13 mouse cellular contexts compared by ENCODE assay signal in the genomic region with DNA sequence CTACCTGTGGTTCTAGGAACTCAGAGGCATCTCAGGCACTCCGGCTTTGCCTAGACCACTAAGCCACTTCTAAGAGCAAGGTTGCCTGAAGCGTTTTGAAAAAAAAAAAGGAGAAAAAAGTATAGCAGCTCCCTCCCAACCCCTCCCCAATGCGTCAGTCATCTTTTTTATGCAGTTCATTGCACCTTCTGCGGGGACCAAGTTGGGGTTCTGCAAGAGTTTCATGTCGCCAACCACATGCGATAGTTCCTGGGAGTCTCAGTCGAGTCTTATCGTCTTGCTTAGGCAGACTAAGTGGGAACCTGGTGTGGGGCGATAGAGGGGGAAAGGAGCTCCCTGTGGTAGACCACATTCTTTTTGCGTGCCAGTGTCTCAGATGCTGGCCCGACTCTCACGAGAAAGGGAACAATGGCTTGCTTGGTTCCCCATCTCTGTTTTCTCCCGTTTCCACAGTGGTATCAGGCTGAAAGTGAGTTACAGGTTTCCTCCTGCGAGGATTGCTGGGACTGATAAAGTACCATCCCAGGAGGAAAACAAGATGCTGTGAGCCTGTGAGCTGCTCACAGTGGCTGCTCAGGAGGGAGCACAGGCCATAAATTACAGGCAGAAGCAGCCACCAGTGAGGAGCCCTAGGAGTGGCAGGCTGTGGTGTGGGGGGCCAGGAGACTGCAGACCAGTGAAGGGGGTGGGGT. TPM values are rescaled to one million over a fixed set of nuclear protein-coding genes. Genes with fewer than 3 reads are reported as not detected.
DNase-seq lines count a peak whose midpoint lies in the region; ATAC-seq and TF ChIP-seq lines count a peak whose summit lies in the region.
"Had no signal": no experiment of that assay in that cellular context is flagged by ENCODE, and none has a peak within 500 bp of the region (broad histone marks: within the 10 kb centered on the region; RNA-seq: fewer than 3 reads in every experiment).

No protein-coding gene starts in this region.

- intact Hi-C loops in heart, postnatal 36 days (cut with DNase I), result loop anchor here (10.0 kb wide), 2 partner anchors 257 to 633 kb away; no protein-coding TSS in a partner anchor

- peak; percentile 82 for DNase-seq in heart, embryonic 10.5 days (ENCODE audit: low spot score)
- DNase-seq in heart, postnatal 36 days, result no peak
- DNase-seq in MEL-GATA-1-ER (ENCODE audit: extremely low read depth, low read depth), result peak; percentile 96
- DNase-seq in spleen, adult 2 months (ENCODE audit: low read depth in 1 of 2, low spot score in 2 of 2), result peak; percentile 27 to 57
- DNase-seq in testis, postnatal 10 days (ENCODE audit: low spot score), result no peak
- DNase-seq in layer of hippocampus, adult 8-10 months (ENCODE audit: low spot score in 2 of 2), result no peak
- DNase-seq in frontal cortex, postnatal 14 days (ENCODE audit: low spot score in 2 of 2), result no peak
- DNase-seq: forebrain, postnatal 0 days had no signal

- H3K4me3 ChIP-seq in heart, embryonic 10.5 days, result no peak overlapping the region
- H3K4me3 ChIP-seq in limb, embryonic 13.5 days, result no peak overlapping the region
- H3K4me3 ChIP-seq in spleen, adult 2 months (ENCODE audit: extremely low read depth, insufficient read depth, insufficient read length), result no peak overlapping the region; the same call in 1 of the 2 replicates
- H3K4me3 ChIP-seq: left cerebral cortex, adult 2 months; midbrain, embryonic 13.5 days had no signal

- WGBS in heart, embryonic 10.5 days, result 34% methylated on average over 14 of the region's 14 CpGs
- WGBS in limb, embryonic 13.5 days, result 40% methylated on average over 14 of the region's 14 CpGs
- WGBS in spleen, adult 2 months, result 11% methylated on average over 14 of the region's 14 CpGs

- H3K27me3 ChIP-seq in heart, embryonic 10.5 days (ENCODE audit: insufficient read depth, poor library complexity, severe bottlenecking), result peaks cover 92% of the 10 kb centered on the region
- peaks cover 3% of the 10 kb centered on the region; the same call in 1 of the 2 replicates for H3K27me3 ChIP-seq in limb, embryonic 13.5 days
- no peaks in the 10 kb centered on the region for H3K27me3 ChIP-seq in spleen, adult 2 months (ENCODE audit: control insufficient read depth, insufficient read depth, low read length)
- H3K27me3 ChIP-seq: CH12.LX; midbrain, embryonic 13.5 days had no signal

- TF ChIP-seq CTCF in spleen, adult 2 months (IDR thresholded peaks at IDR 0.05; ENCODE audit: extremely low read depth, insufficient read depth, insufficient read length, insufficient replicate concordance), result no peak

- no peak for ATAC-seq in limb, embryonic 13.5 days (ENCODE audit: low FRiP score, low read depth)
- ATAC-seq: forebrain, postnatal 0 days; hindbrain, embryonic 16.5 days; midbrain, embryonic 13.5 days had no signal

- no peaks in the 10 kb centered on the region for H3K36me3 ChIP-seq in heart, embryonic 10.5 days
- H3K36me3 ChIP-seq in limb, embryonic 13.5 days, result no peaks in the 10 kb centered on the region
- H3K36me3 ChIP-seq in spleen, adult 2 months (ENCODE audit: control insufficient read depth, insufficient read depth, low read length), result peaks cover 6% of the 10 kb centered on the region
- H3K36me3 ChIP-seq: midbrain, embryonic 13.5 days had no signal

- no peaks in the 10 kb centered on the region for H3K9me3 ChIP-seq in heart, embryonic 10.5 days
- no peaks in the 10 kb centered on the region for H3K9me3 ChIP-seq in limb, embryonic 13.5 days
- H3K9me3 ChIP-seq: midbrain, embryonic 13.5 days had no signal

- peaks cover 30% of the 10 kb centered on the region for H3K4me1 ChIP-seq in heart, embryonic 10.5 days
- H3K4me1 ChIP-seq in limb, embryonic 13.5 days, result peaks cover 16% of the 10 kb centered on the region
- peaks cover 45% of the 10 kb centered on the region for H3K4me1 ChIP-seq in spleen, adult 2 months (ENCODE audit: control insufficient read depth, insufficient read depth, insufficient read length)

- no peak overlapping the region for H3K9ac ChIP-seq in limb, embryonic 13.5 days
- H3K9ac ChIP-seq: forebrain, postnatal 0 days; midbrain, embryonic 13.5 days had no signal

- 0 out of 2 replicates have a peak overlapping the region, but pooled peaks have one; percentile 16 for H3K4me2 ChIP-seq in limb, embryonic 13.5 days (replicated peaks)
- H3K4me2 ChIP-seq: midbrain, embryonic 13.5 days had no signal

- no peak overlapping the region for H3K27ac ChIP-seq in heart, embryonic 10.5 days
- no peak overlapping the region for H3K27ac ChIP-seq in limb, embryonic 13.5 days
- H3K27ac ChIP-seq in spleen, adult 2 months (ENCODE audit: insufficient read depth, low read length), result peak overlapping the region; percentile 74
- H3K27ac ChIP-seq: left cerebral cortex, adult 2 months; midbrain, embryonic 13.5 days had no signal

- TF ChIP-seq POLR2A in spleen, adult 2 months (IDR thresholded peaks at IDR 0.05; ENCODE audit: low read depth, low read length), result no peak

RNA-seq across cellular contexts. Expression of a gene that starts 3.9 kb away (rescaled TPM):
- polyA plus RNA-seq in heart, embryonic 10.5 days (2016; fragmentation: Nextera tagmentation; extraction: Ambion mirVana), result 1.0 and 2.5 TPM in 2 replicates
- 1 to 10 TPM; 2.4 to 3.3 TPM for total RNA-seq in heart, postnatal 36 days (2021)
- polyA plus RNA-seq in limb, embryonic 13.5 days (2015; fragmentation: Nextera tagmentation; extraction: Ambion mirVana), result 5.1 and 5.3 TPM in 2 replicates
- 26.7 and 36.4 TPM in 2 replicates for polyA plus RNA-seq in spleen, adult 2 months (2012; rRNA removed)
- total RNA-seq in layer of hippocampus, adult 8-10 months (2022), result 1 to 10 TPM in 3 of 4 experiments, under 1 TPM in 1; 0.59 to 9.4 (median 4.7) TPM

Comparison
In these comparisons a context has a peak if more than half of its experiments do, and no peak if none do; other contexts are left out.
1. DNase-seq: peak in heart, embryonic 10.5 days (single experiment), MEL-GATA-1-ER (single experiment) and spleen, adult 2 months (2 of 2); none in heart, postnatal 36 days (0 of 2), testis, postnatal 10 days (single experiment), layer of hippocampus, adult 8-10 months (0 of 2) and frontal cortex, postnatal 14 days (0 of 2).